Mouse (Mus musculus) liver, embryonic 15.5 days (tissue): Measurements from ENCODE around the gene Gm3099. TPM values are rescaled to one million over a fixed set of nuclear protein-coding genes. Genes with fewer than 3 reads are reported as not detected.
"Not testable (repeated sequence)": the region's sequence is repeated elsewhere in the genome, so short reads cannot be mapped to it uniquely, and the experiment has no call there.

ENCODE experiments used
- ATAC-seq: fragments of 200-750 bp; cut with Nextera tagmentation; 2 replicates; pipeline ENCODE4 v1.8.0; 2017; ENCODE audit warnings: moderate number of reproducible peaks, mild to moderate bottlenecking, moderate library complexity; ENCODE audit not compliant: insufficient read depth
- H3K27ac ChIP-seq: fragments of 300-500 bp; sonication (generic); replicated peaks from 2 replicates; pipeline ENCODE4 v1.5.1; 2015; ENCODE audit warnings: mild to moderate bottlenecking, inconsistent platforms
- H3K27me3 ChIP-seq: fragments of 300-500 bp; sonication (generic); 2 replicates; pipeline ENCODE4 v1.6.1; 2015; ENCODE audit warnings: mild to moderate bottlenecking, inconsistent platforms
- H3K36me3 ChIP-seq: fragments of 300-500 bp; sonication (generic); replicated peaks from 2 replicates; pipeline ENCODE4 v1.6.1; 2015; ENCODE audit warnings: moderate library complexity, mild to moderate bottlenecking, inconsistent platforms
- H3K4me1 ChIP-seq: fragments of 300-500 bp; sonication (generic); replicated peaks from 2 replicates; pipeline ENCODE4 v1.6.1; 2015; ENCODE audit warnings: inconsistent platforms
- H3K4me2 ChIP-seq: fragments of 300-500 bp; sonication (generic); 2 replicates; pipeline ENCODE4 v1.6.1; 2015; ENCODE audit warnings: moderate library complexity, mild to moderate bottlenecking, inconsistent platforms
- H3K4me3 ChIP-seq: fragments of 300-500 bp; sonication (generic); replicated peaks from 2 replicates; pipeline ENCODE4 v1.5.1; 2015; ENCODE audit warnings: mild to moderate bottlenecking, inconsistent platforms
- H3K9ac ChIP-seq: fragments of 300-500 bp; sonication (generic); 2 replicates; pipeline ENCODE4 v1.6.1; 2015; ENCODE audit warnings: moderate library complexity, mild to moderate bottlenecking, inconsistent platforms
- H3K9me3 ChIP-seq: fragments of 300-500 bp; sonication (generic); replicated peaks from 2 replicates; pipeline ENCODE4 v1.6.1; 2016; ENCODE audit warnings: inconsistent platforms
- WGBS: fragments of 180-500 bp; shearing (Covaris S2); methylation state at CpG from one replicate; pipeline ENCODE4 v1.1.7; 2015; ENCODE audit warnings: mixed read lengths; ENCODE audit not compliant: insufficient replicate concordance; 5-methylcytosine and 5-hydroxymethylcytosine counted together
- polyA plus RNA-seq: library from polyadenylated mRNA; unstranded; fragments of >200 nt; fragmentation: Nextera tagmentation; extraction: Ambion mirVana; gene quantifications from 2 replicates; pipeline ENCODE4 v1.2.1, GENCODE M21; 2015

Gene Gm3099
- not detected in 2 replicates for polyA plus RNA-seq

GRCm38 (mm10) chr14:3998094-3998493 is at the start of gene Gm3099:
TSS of gene Gm3099 (plus strand) at chr14:3998394.
- not testable (repeated sequence) for H3K4me3 ChIP-seq, H3K9ac ChIP-seq, H3K36me3 ChIP-seq, H3K27me3 ChIP-seq, H3K4me1 ChIP-seq, H3K4me2 ChIP-seq, H3K27ac ChIP-seq, H3K9me3 ChIP-seq, ATAC-seq
- 56% methylated on average over 1 of the region's 3 CpGs for WGBS

GRCm38 (mm10) chr14:3963247-3963646 is 34.9 kb upstream of the Gm3099 start, which contains the start of gene Gm3095:
TSS of gene Gm3095 (plus strand) at chr14:3963547.
- WGBS, result no CpG with 5 or more reads among the region's 2 CpGs
- not testable (repeated sequence) for ATAC-seq, H3K9me3 ChIP-seq, H3K27ac ChIP-seq, H3K27me3 ChIP-seq, H3K4me3 ChIP-seq, H3K9ac ChIP-seq, H3K4me2 ChIP-seq, H3K36me3 ChIP-seq, H3K4me1 ChIP-seq

DNA sequence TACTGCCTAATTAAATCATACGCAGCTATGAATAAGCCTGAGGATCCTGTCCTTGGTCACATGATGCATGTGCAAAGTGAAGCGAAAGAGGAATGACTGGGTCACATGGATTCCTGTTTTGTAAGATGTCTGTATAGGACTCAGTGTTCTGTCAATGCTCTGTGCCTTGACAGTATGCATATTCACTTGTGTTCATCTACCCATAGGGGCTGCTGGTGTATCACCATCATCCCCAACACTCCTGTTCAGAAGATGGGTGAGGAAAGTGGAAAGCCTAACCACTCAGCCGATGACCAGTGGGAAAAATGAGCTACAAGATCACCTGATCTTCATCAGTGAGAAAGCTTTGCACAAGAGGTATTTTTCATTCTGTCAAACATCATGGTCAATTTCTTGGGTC is 25.4 kb downstream of the Gm3099 start, which contains the start of gene Gm5796:
Gene Gm5796, plus strand, starts transcription at position 301 of the 400 bp plus-strand sequence.
- ATAC-seq, H3K4me2 ChIP-seq, H3K27me3 ChIP-seq, H3K4me1 ChIP-seq, H3K36me3 ChIP-seq, H3K9ac ChIP-seq, H3K9me3 ChIP-seq, H3K4me3 ChIP-seq, H3K27ac ChIP-seq: not testable (repeated sequence)
- 60% methylated on average over 1 of the region's 3 CpGs for WGBS

Other genes starting within 250 kb of the Gm3099 start
- gene Gm3002, start 188.3 kb upstream of the Gm3099 start, polyA plus RNA-seq, result 0.05 TPM in 1 of 2 replicates, not detected in the other
- not detected in 2 replicates for gene Gm3033, start 152.1 kb upstream of the Gm3099 start, polyA plus RNA-seq
- gene Gm2916, start 114.2 kb upstream of the Gm3099 start, polyA plus RNA-seq, result not detected in 2 replicates
- not detected in 2 replicates for gene Gm3029, start 66.6 kb upstream of the Gm3099 start, polyA plus RNA-seq
- gene Gm3095, start 34.8 kb upstream of the Gm3099 start, polyA plus RNA-seq, result not detected in 2 replicates
- gene Gm5796, start 25.5 kb downstream of the Gm3099 start, polyA plus RNA-seq, result not detected in 2 replicates
- not detected in 2 replicates for gene Gm3115, start 85.7 kb downstream of the Gm3099 start, polyA plus RNA-seq
- gene Gm8108, start 112.1 kb downstream of the Gm3099 start, polyA plus RNA-seq, result not detected in 2 replicates
- not detected in 2 replicates for gene Gm3127, start 166.6 kb downstream of the Gm3099 start, polyA plus RNA-seq
- 0.06 TPM in 1 of 2 replicates, not detected in the other for gene Gm2974, start 184.2 kb downstream of the Gm3099 start, polyA plus RNA-seq